21 mouse cellular contexts compared by ENCODE assay signal in genomic region chr1:78446742-78447141, GRCm38 (mm10).
"Had no signal": no experiment of that assay in that cellular context is flagged by ENCODE, and none has a peak within 500 bp of the region (broad histone marks: within the 10 kb centered on the region; RNA-seq: fewer than 3 reads in every experiment).

No protein-coding gene starts in this region.

- DNase-seq: gastrocnemius, adult 2 months; gastrocnemius, postnatal 10 days; gastrocnemius, postnatal 25 days; heart, postnatal 10 days; heart, postnatal 4 days; kidney, postnatal 10 days; left cerebral cortex, postnatal 4 days; lung, adult 18-20 months had no signal

- ATAC-seq: hindbrain, embryonic 16.5 days; inflammation-experienced regulatory T-cells, adult 6 months; intestine, postnatal 0 days; liver, embryonic 12.5 days had no signal

- H3K9ac ChIP-seq: heart, embryonic 12.5 days; hindbrain, embryonic 12.5 days; hindbrain, embryonic 14.5 days; intestine, embryonic 15.5 days; limb, embryonic 13.5 days; limb, embryonic 15.5 days; liver, embryonic 12.5 days; liver, embryonic 14.5 days had no signal

- H3K27ac ChIP-seq: gastrocnemius, adult 2 months; hindbrain, embryonic 10.5 days; hindbrain, embryonic 12.5 days; hindbrain, embryonic 14.5 days; intestine, embryonic 15.5 days; layer of hippocampus, adult 2 months; limb, embryonic 13.5 days; limb, embryonic 15.5 days; liver, embryonic 12.5 days; liver, embryonic 14.5 days had no signal

- H3K4me2 ChIP-seq: heart, embryonic 12.5 days; hindbrain, embryonic 12.5 days; hindbrain, embryonic 14.5 days; intestine, embryonic 15.5 days; limb, embryonic 13.5 days; limb, embryonic 15.5 days; liver, embryonic 12.5 days had no signal

- H3K4me1 ChIP-seq: hindbrain, embryonic 10.5 days; hindbrain, embryonic 12.5 days; intestine, embryonic 15.5 days; liver, embryonic 12.5 days had no signal

- H3K27me3 ChIP-seq: heart, embryonic 12.5 days; hindbrain, embryonic 12.5 days; intestine, embryonic 15.5 days; limb, embryonic 13.5 days; limb, embryonic 15.5 days; liver, embryonic 12.5 days had no signal

- H3K9me3 ChIP-seq: heart, embryonic 12.5 days; hindbrain, embryonic 10.5 days; hindbrain, embryonic 12.5 days; intestine, embryonic 15.5 days; limb, embryonic 13.5 days; limb, embryonic 15.5 days; liver, embryonic 12.5 days had no signal

- H3K4me3 ChIP-seq: gastrocnemius, adult 2 months; heart, embryonic 12.5 days; hindbrain, embryonic 10.5 days; hindbrain, embryonic 12.5 days; intestine, embryonic 15.5 days; layer of hippocampus, adult 2 months; limb, embryonic 13.5 days; limb, embryonic 15.5 days; liver, embryonic 12.5 days had no signal
